Mouse (Mus musculus) ES-Bruce4 (cell line): ENCODE results near the gene Cul9.

Source experiments
- CTCF ChIP-seq: IDR thresholded peaks from one replicate; pipeline ENCODE4 v1.8.1; 2011; ENCODE audit warnings: low read depth, low read length
- EP300 ChIP-seq: IDR thresholded peaks from 2 replicates; pipeline ENCODE4 v1.6.1; 2011; ENCODE audit warnings: low read depth, low read length; ENCODE audit not compliant: insufficient read depth
- POLR2A ChIP-seq: IDR thresholded peaks from one replicate; pipeline ENCODE4 v1.8.1; 2011; ENCODE audit warnings: low read length; ENCODE audit not compliant: insufficient read depth

DNA sequence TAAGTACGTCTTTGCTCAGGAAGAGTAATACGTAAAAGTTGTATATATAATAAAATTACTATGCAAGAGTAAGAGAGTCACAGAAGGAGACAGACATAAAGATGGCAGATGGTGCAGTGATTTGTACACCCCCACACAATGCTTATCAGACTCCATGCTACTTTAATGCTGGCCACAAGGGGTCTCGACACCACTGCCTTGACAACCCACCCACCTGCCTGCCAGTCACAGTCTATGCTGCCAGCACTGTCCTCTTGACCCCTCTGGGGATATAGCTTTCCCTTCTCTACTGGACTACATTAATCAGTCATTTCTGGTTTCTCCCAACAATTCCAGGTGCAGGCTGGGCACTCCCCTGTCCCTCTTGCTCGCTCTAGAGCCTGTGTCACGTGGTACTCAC is 32.5 kb upstream of the Cul9 start:
- TF ChIP-seq EP300 (no peak), CTCF (no peak), POLR2A (no peak)
